Mouse (Mus musculus): Measurements from ENCODE around the gene Exo1. TPM values are rescaled to one million over a fixed set of nuclear protein-coding genes. Genes with fewer than 3 reads are reported as not detected.

The Exo1 gene
- 13.3 and 22.8 TPM in 2 replicates for total RNA-seq (2014; rRNA removed; ENCODE audit: low replicate concordance)
- polyA plus RNA-seq (2015; fragmentation: Nextera tagmentation; extraction: Ambion mirVana): 7.2 and 8.7 TPM in 2 replicates

DNA sequence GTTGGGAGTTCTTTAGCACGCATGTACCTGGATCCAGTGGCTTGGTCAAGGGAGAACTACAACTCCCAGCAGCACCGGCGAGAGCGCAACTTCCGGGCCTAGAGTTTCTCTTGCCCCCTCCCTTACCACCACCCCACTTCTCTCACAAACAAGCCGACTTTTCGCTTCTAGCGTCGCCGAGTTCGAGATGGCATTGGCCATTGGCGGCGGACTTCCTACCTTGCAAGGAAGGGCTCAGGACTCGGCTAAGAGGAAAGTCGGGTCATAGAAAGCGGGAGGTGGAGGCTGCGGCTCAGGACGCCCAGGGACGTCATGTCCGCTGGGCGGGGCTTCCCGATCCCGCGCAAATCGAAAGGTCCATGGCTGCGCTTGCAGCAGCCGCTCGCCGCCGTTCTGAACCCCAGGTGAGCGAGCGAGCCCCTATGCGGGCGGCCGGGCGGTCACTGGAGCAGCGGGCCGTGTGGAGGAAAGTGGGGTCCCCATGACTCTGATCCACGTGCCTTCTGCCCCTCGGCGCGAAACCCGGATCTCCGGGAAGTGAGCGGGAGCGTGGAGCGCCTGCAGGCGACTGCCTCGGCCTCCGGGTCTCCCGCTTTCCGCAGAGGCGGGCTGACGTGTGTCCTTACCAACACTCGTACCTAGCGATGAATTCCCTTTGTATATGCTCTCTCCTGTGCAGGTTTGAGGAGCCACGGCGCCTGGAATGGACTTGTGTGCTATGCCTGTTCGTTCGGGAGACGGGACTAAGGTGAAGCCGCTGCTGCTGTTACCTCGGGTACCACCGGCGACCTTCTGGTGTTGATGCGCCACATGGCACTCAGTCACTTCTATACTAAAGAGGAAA, at the start of gene Exo1:
TSS of gene Exo1 (plus strand) at position 129 of the 844 bp plus-strand sequence.
- H3K27ac ChIP-seq (ENCODE audit: low read depth): peak within 1 kb of the TSS; percentile 73

GRCm38 (mm10) chr1:175855515-175855914, 24.9 kb upstream of the Exo1 start:
- WGBS: 80% methylated on average over 1 of the region's 1 CpGs
- Histone ChIP-seq H3K27me3 (ENCODE audit: control insufficient read depth, insufficient read depth, low read length) (no peaks in the 10 kb centered on the region), H3K9me3 (replicated peaks; ENCODE audit: control insufficient read depth, low read length) (no peaks in the 10 kb centered on the region), H3K4me2 (ENCODE audit: low read depth, low read length) (no peak overlapping the region), H3K4me3 (ENCODE audit: low read depth, low read length) (no peak overlapping the region), H3K4me1 (ENCODE audit: control insufficient read depth, insufficient read depth) (peaks cover 4% of the 10 kb centered on the region; the same call in 1 of the 2 replicates), H3K36me3 (replicated peaks; ENCODE audit: control insufficient read depth, insufficient read depth, low read length) (no peaks in the 10 kb centered on the region), H3K9ac (replicated peaks; ENCODE audit: low read depth, low read length) (no peak overlapping the region), H3K27ac (ENCODE audit: low read depth) (no peak overlapping the region)
- no peak for ATAC-seq (ENCODE audit: insufficient read depth, low read depth)
- no peak for DNase-seq (ENCODE audit: low spot score)
- no peak for TF ChIP-seq CTCF (IDR thresholded peaks at IDR 0.05; ENCODE audit: low read depth)
- TF ChIP-seq EP300 (IDR thresholded peaks at IDR 0.05; ENCODE audit: low read depth): no peak

More for the DNA sequence above, at the start of gene Exo1:
- Histone ChIP-seq H3K9me3 (replicated peaks; ENCODE audit: control insufficient read depth, low read length) (no peaks in the 10 kb centered on the region), H3K27me3 (ENCODE audit: control insufficient read depth, insufficient read depth, low read length) (no peaks in the 10 kb centered on the region), H3K4me3 (ENCODE audit: low read depth, low read length) (peak within 1 kb of the TSS; percentile 65), H3K4me2 (ENCODE audit: low read depth, low read length) (peak within 1 kb of the TSS; percentile 78), H3K36me3 (replicated peaks; ENCODE audit: control insufficient read depth, insufficient read depth, low read length) (0 out of 2 replicates have a peak, but pooled peaks cover 6% of the 10 kb centered on the region), H3K9ac (replicated peaks; ENCODE audit: low read depth, low read length) (peak within 1 kb of the TSS; percentile 58), H3K4me1 (ENCODE audit: control insufficient read depth, insufficient read depth) (no peaks in the 10 kb centered on the region)
- under 1% methylated on average over 62 of the region's 66 CpGs for WGBS
- no peak for TF ChIP-seq EP300 (IDR thresholded peaks at IDR 0.05; ENCODE audit: low read depth)
- no peak for TF ChIP-seq CTCF (IDR thresholded peaks at IDR 0.05; ENCODE audit: low read depth)
- ATAC-seq (ENCODE audit: insufficient read depth, low read depth): peak; percentile 93
- DNase-seq (ENCODE audit: low spot score): peak; percentile 79

DNA sequence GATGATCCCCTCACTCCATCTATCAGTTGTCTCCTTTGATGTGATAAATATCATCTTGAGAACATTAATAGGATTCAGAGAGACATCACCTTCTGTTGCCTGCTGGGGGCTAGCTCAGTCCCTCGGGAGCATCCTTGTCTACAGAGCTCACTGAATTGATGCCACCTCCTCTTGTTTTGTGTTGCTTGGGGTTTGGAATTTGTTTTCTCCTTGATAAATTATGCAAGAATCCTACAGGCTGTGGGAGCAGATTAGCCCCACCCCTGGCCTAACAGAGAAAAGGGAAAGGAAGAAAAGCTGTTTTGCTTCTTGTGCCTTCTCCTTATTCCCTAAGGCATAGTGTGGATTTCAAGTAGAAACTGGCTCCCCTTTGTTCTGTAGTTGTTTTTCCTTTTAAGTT, 13.3 kb upstream of the Exo1 start:
- H3K4me3 ChIP-seq (ENCODE audit: low read depth, low read length): no peak overlapping the region
- TF ChIP-seq CTCF (IDR thresholded peaks at IDR 0.05; ENCODE audit: low read depth): no peak
- H3K36me3 ChIP-seq (replicated peaks; ENCODE audit: control insufficient read depth, insufficient read depth, low read length): no peaks in the 10 kb centered on the region
- no peaks in the 10 kb centered on the region for H3K4me1 ChIP-seq (ENCODE audit: control insufficient read depth, insufficient read depth)
- H3K27ac ChIP-seq (ENCODE audit: low read depth): no peak overlapping the region
- no peak overlapping the region for H3K4me2 ChIP-seq (ENCODE audit: low read depth, low read length)
- H3K9me3 ChIP-seq (replicated peaks; ENCODE audit: control insufficient read depth, low read length): no peaks in the 10 kb centered on the region
- H3K27me3 ChIP-seq (ENCODE audit: control insufficient read depth, insufficient read depth, low read length): no peaks in the 10 kb centered on the region
- H3K9ac ChIP-seq (replicated peaks; ENCODE audit: low read depth, low read length): no peak overlapping the region
- no peak for ATAC-seq (ENCODE audit: insufficient read depth, low read depth)
- DNase-seq (ENCODE audit: low spot score): no peak
- 55% methylated on average over 1 of the region's 1 CpGs for WGBS

GRCm38 (mm10) chr1:175867558-175867957, 12.8 kb upstream of the Exo1 start:
- WGBS: 10% methylated on average over 5 of the region's 5 CpGs
- Histone ChIP-seq H3K27ac (ENCODE audit: low read depth) (no peak overlapping the region), H3K4me2 (ENCODE audit: low read depth, low read length) (no peak overlapping the region), H3K36me3 (replicated peaks; ENCODE audit: control insufficient read depth, insufficient read depth, low read length) (no peaks in the 10 kb centered on the region), H3K9ac (replicated peaks; ENCODE audit: low read depth, low read length) (no peak overlapping the region), H3K27me3 (ENCODE audit: control insufficient read depth, insufficient read depth, low read length) (no peaks in the 10 kb centered on the region), H3K4me3 (ENCODE audit: low read depth, low read length) (no peak overlapping the region), H3K4me1 (ENCODE audit: control insufficient read depth, insufficient read depth) (no peaks in the 10 kb centered on the region), H3K9me3 (replicated peaks; ENCODE audit: control insufficient read depth, low read length) (no peaks in the 10 kb centered on the region)
- DNase-seq (ENCODE audit: low spot score) (peak; percentile 66), ATAC-seq (ENCODE audit: insufficient read depth, low read depth) (no peak)
- TF ChIP-seq CTCF (IDR thresholded peaks at IDR 0.05; ENCODE audit: low read depth): peak; percentile 65
- TF ChIP-seq EP300 (IDR thresholded peaks at IDR 0.05; ENCODE audit: low read depth): no peak

DNA sequence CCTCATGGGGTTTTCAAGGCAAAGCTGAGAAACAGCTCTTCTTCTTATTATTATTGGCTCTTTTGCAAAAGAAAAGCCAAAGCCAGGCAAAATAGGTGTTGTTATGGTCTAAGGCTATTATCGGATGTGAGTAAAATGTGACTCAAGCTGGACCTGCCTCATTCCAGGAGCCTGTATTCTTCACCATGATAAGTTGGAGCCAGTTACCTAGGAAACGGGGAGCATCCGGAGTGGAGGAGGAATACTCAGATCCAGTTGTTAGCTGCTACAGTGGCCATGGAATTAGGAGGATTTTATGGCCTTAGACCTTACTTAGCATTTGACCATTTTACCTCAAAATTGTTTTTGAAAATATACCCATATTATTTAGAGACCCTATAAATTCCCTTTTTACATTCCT, 9.7 kb upstream of the Exo1 start:
- TF ChIP-seq CTCF (IDR thresholded peaks at IDR 0.05; ENCODE audit: low read depth) (no peak), EP300 (IDR thresholded peaks at IDR 0.05; ENCODE audit: low read depth) (no peak)
- DNase-seq (ENCODE audit: low spot score): no peak
- no peak for ATAC-seq (ENCODE audit: insufficient read depth, low read depth)
- H3K27me3 ChIP-seq (ENCODE audit: control insufficient read depth, insufficient read depth, low read length): no peaks in the 10 kb centered on the region
- no peak overlapping the region for H3K9ac ChIP-seq (replicated peaks; ENCODE audit: low read depth, low read length)
- no peak overlapping the region for H3K4me3 ChIP-seq (ENCODE audit: low read depth, low read length)
- no peak overlapping the region for H3K27ac ChIP-seq (ENCODE audit: low read depth)
- WGBS: 62% methylated on average over 3 of the region's 3 CpGs
- H3K4me2 ChIP-seq (ENCODE audit: low read depth, low read length): no peak overlapping the region
- H3K4me1 ChIP-seq (ENCODE audit: control insufficient read depth, insufficient read depth): no peaks in the 10 kb centered on the region
- H3K9me3 ChIP-seq (replicated peaks; ENCODE audit: control insufficient read depth, low read length): no peaks in the 10 kb centered on the region
- H3K36me3 ChIP-seq (replicated peaks; ENCODE audit: control insufficient read depth, insufficient read depth, low read length): no peaks in the 10 kb centered on the region
